Mouse (Mus musculus): ENCODE data around the gene Ildr1.

GRCm38 (mm10) chr16:36655910-36656309 lies 37.9 kb upstream of the Ildr1 start:
- TF ChIP-seq EP300 (IDR thresholded peaks at IDR 0.05) (no peak), CTCF (IDR thresholded peaks at IDR 0.05) (no peak)
